Mouse (Mus musculus) forebrain, embryonic 13.5 days (tissue): ENCODE results near the gene Rfx3. TPM values are rescaled to one million over a fixed set of nuclear protein-coding genes. Genes with fewer than 3 reads are reported as not detected.

Experiments
- ATAC-seq: fragments of 200-750 bp; cut with Nextera tagmentation; 2 replicates; pipeline ENCODE4 v1.8.0; 2017
- H3K27ac ChIP-seq: fragments of 300-500 bp; sonication (generic); 2 replicates; pipeline ENCODE4 v1.5.1; 2015; ENCODE audit warnings: inconsistent platforms, mild to moderate bottlenecking, moderate library complexity
- H3K27me3 ChIP-seq: fragments of 300-500 bp; sonication (generic); 2 replicates; pipeline ENCODE4 v1.6.1; 2015; ENCODE audit warnings: mild to moderate bottlenecking, inconsistent platforms
- H3K36me3 ChIP-seq: fragments of 300-500 bp; sonication (generic); 2 replicates; pipeline ENCODE4 v1.6.1; 2015; ENCODE audit warnings: mild to moderate bottlenecking, inconsistent platforms; ENCODE audit not compliant: poor library complexity, severe bottlenecking
- H3K4me1 ChIP-seq: fragments of 300-500 bp; sonication (generic); 2 replicates; pipeline ENCODE4 v1.6.1; 2015; ENCODE audit warnings: inconsistent platforms
- H3K4me2 ChIP-seq: fragments of 300-500 bp; sonication (generic); 2 replicates; pipeline ENCODE4 v1.6.1; 2015; ENCODE audit warnings: inconsistent platforms, mild to moderate bottlenecking, moderate library complexity
- H3K4me3 ChIP-seq: fragments of 300-500 bp; sonication (generic); 2 replicates; pipeline ENCODE4 v1.5.1; 2015; ENCODE audit warnings: mild to moderate bottlenecking, inconsistent platforms
- H3K9ac ChIP-seq: fragments of 300-500 bp; sonication (generic); 2 replicates; pipeline ENCODE4 v1.6.1; 2015; ENCODE audit warnings: mild to moderate bottlenecking, inconsistent platforms
- H3K9me3 ChIP-seq: fragments of 300-500 bp; sonication (generic); replicated peaks from 2 replicates; pipeline ENCODE4 v1.6.1; 2016; ENCODE audit warnings: inconsistent platforms
- WGBS: fragments of 180-500 bp; shearing (Covaris S2); methylation state at CpG from one replicate; pipeline ENCODE4 v1.1.7; 2015; 5-methylcytosine and 5-hydroxymethylcytosine counted together
- polyA plus RNA-seq: library from polyadenylated mRNA; unstranded; fragments of >200 nt; fragmentation: Nextera tagmentation; extraction: Ambion mirVana; gene quantifications from 2 replicates; pipeline ENCODE4 v1.2.1, GENCODE M21; 2015

Gene Rfx3
- polyA plus RNA-seq, 1 experiment from 2014 or later = 33.1 TPM

DNA sequence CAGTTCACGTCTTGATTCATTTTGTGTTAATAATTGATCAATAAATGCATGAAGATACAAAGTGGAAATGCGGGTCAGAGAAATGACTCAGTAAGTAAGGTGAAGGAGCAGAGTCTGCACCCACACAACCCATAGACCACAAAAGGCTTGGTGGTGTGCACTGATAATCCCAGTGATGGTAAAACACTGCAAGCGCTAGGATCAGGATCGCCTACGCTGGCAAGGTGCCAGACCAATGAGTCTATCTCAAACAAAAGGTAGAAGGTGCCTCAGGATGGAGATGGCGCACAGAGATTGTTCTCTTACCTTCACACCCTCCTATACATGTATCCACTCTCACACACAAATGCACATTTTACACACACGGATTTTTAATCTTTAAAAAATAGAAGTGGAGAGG, 18.2 kb downstream of the Rfx3 start:
- 84% methylated on average over 7 of the region's 7 CpGs for WGBS

GRCm38 (mm10) chr19:27988746-27989145, 22.2 kb downstream of the Rfx3 start:
- H3K4me1 ChIP-seq = peaks cover 22% of the 10 kb centered on the region
- H3K27me3 ChIP-seq = no peaks in the 10 kb centered on the region
- no peak overlapping the region for H3K9ac ChIP-seq
- H3K9me3 ChIP-seq = no peaks in the 10 kb centered on the region
- no peak overlapping the region for H3K4me2 ChIP-seq
- no peak overlapping the region for H3K27ac ChIP-seq
- no peaks in the 10 kb centered on the region for H3K36me3 ChIP-seq
- 0 out of 2 replicates have a peak, but pooled peaks have one; percentile 58 for ATAC-seq
- 9% methylated on average over 3 of the region's 3 CpGs for WGBS
- H3K4me3 ChIP-seq = no peak overlapping the region

More for the DNA sequence above, 18.2 kb downstream of the Rfx3 start:
- Histone ChIP-seq H3K27ac (no peak overlapping the region), H3K27me3 (no peaks in the 10 kb centered on the region), H3K4me2 (no peak overlapping the region), H3K9me3 (no peaks in the 10 kb centered on the region), H3K36me3 (no peaks in the 10 kb centered on the region; the same call in 1 of the 2 replicates), H3K9ac (no peak overlapping the region), H3K4me3 (no peak overlapping the region), H3K4me1 (peaks cover 16% of the 10 kb centered on the region)
- ATAC-seq = no peak

DNA sequence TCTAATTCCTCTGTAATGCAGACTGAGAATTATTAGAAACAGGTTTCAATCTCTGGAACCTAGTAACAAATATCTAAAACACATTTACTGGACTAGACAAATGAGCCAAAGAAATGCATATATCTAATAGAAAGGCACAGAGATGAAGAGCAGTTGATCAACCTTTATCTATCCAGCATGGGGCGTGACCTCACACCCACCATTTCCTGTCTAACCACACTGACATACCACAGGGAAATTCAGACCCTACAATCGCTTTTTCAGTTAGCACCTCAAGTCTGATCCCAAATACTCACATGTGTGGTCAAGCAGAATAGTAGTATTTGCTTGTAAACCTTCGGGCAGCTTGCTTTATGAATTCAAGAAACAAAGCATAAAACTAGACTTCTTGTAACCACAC, 43.4 kb downstream of the Rfx3 start:
- 93% methylated on average over 3 of the region's 3 CpGs for whole genome bisulfite sequencing
- no peak overlapping the region for H3K4me2 ChIP-seq
- no peak overlapping the region for H3K9ac ChIP-seq
- H3K9me3 ChIP-seq = no peaks in the 10 kb centered on the region
- H3K4me1 ChIP-seq = no peaks in the 10 kb centered on the region
- no peak overlapping the region for H3K4me3 ChIP-seq
- H3K27ac ChIP-seq = no peak overlapping the region
- H3K27me3 ChIP-seq = no peaks in the 10 kb centered on the region
- H3K36me3 ChIP-seq = peaks cover 4% of the 10 kb centered on the region; the same call in 1 of the 2 replicates
- ATAC-seq = no peak

- no peaks in the 10 kb centered on the region for H3K27me3 ChIP-seq
- H3K4me3 ChIP-seq = no peak overlapping the region
- H3K9me3 ChIP-seq = no peaks in the 10 kb centered on the region
- no peak overlapping the region for H3K27ac ChIP-seq
- WGBS = 96% methylated on average over 3 of the region's 3 CpGs
- H3K9ac ChIP-seq = no peak overlapping the region
- no peak for ATAC-seq
- no peak overlapping the region for H3K4me2 ChIP-seq
- no peaks in the 10 kb centered on the region for H3K4me1 ChIP-seq
- no peaks in the 10 kb centered on the region for H3K36me3 ChIP-seq
Observed at GRCm38 (mm10) chr19:27961271-27961670, 49.7 kb downstream of the Rfx3 start.

DNA sequence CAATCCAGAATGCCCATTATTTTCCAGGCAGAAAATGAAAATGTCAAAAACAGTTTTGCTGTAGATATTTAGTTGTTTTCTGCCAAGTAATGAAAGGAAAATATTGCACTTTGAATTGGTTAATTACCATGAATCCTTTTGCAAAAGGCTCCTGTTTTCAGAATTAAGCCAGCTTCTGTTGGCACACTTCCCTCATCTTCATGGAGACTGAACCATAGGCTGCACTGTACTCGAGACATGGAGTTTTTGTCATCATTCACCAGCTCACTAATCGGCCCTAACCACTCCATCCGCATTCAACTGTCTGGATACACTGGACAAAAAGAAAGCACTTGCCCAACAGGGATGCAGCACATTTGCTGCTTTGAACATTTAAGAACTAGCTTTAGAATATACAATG, 75.5 kb downstream of the Rfx3 start:
- H3K27me3 ChIP-seq = no peaks in the 10 kb centered on the region
- H3K36me3 ChIP-seq = no peaks in the 10 kb centered on the region
- no peak overlapping the region for H3K9ac ChIP-seq
- no peak overlapping the region for H3K4me2 ChIP-seq
- no peak overlapping the region; the same call in 1 of the 2 replicates for H3K27ac ChIP-seq
- peaks cover 14% of the 10 kb centered on the region for H3K4me1 ChIP-seq
- WGBS = 14% methylated on average over 3 of the region's 3 CpGs
- no peak overlapping the region for H3K4me3 ChIP-seq
- ATAC-seq = peak; percentile 51; the same call in 1 of the 2 replicates
- H3K9me3 ChIP-seq = no peaks in the 10 kb centered on the region

GRCm38 (mm10) chr19:27931136-27931535, 79.8 kb downstream of the Rfx3 start:
- H3K9ac ChIP-seq = no peak overlapping the region
- H3K4me3 ChIP-seq = no peak overlapping the region
- H3K27ac ChIP-seq = no peak overlapping the region
- 96% methylated on average over 2 of the region's 2 CpGs for WGBS
- no peaks in the 10 kb centered on the region for H3K9me3 ChIP-seq
- ATAC-seq = no peak
- H3K4me2 ChIP-seq = no peak overlapping the region
- H3K36me3 ChIP-seq = no peaks in the 10 kb centered on the region
- no peaks in the 10 kb centered on the region for H3K27me3 ChIP-seq
- H3K4me1 ChIP-seq = peaks cover 14% of the 10 kb centered on the region

- ATAC-seq = no peak
- no peaks in the 10 kb centered on the region; the same call in 1 of the 2 replicates for H3K9me3 ChIP-seq
- H3K4me2 ChIP-seq = no peak overlapping the region
- no peaks in the 10 kb centered on the region for H3K27me3 ChIP-seq
- no peaks in the 10 kb centered on the region for H3K4me1 ChIP-seq
- H3K4me3 ChIP-seq = no peak overlapping the region
- no peak overlapping the region for H3K27ac ChIP-seq
- no peak overlapping the region for H3K9ac ChIP-seq
- H3K36me3 ChIP-seq = no peaks in the 10 kb centered on the region
- WGBS = 91% methylated on average over 3 of the region's 3 CpGs
Observed at GRCm38 (mm10) chr19:27926378-27926777, 84.6 kb downstream of the Rfx3 start.

- no peak overlapping the region for H3K4me3 ChIP-seq
- 64% methylated on average over 2 of the region's 2 CpGs for WGBS
- ATAC-seq = no peak
- no peak overlapping the region for H3K27ac ChIP-seq
- no peaks in the 10 kb centered on the region for H3K27me3 ChIP-seq
- H3K36me3 ChIP-seq = no peaks in the 10 kb centered on the region
- H3K4me2 ChIP-seq = no peak overlapping the region
- no peak overlapping the region for H3K9ac ChIP-seq
- peaks cover 8% of the 10 kb centered on the region; the same call in 1 of the 2 replicates for H3K4me1 ChIP-seq
- H3K9me3 ChIP-seq = no peaks in the 10 kb centered on the region; the same call in 1 of the 2 replicates
Observed at GRCm38 (mm10) chr19:27919040-27919439, 91.9 kb downstream of the Rfx3 start.

- H3K27ac ChIP-seq = no peak overlapping the region
- peaks cover 8% of the 10 kb centered on the region; the same call in 1 of the 2 replicates for H3K4me1 ChIP-seq
- no peaks in the 10 kb centered on the region for H3K27me3 ChIP-seq
- WGBS = 31% methylated on average over 2 of the region's 2 CpGs
- H3K4me3 ChIP-seq = no peak overlapping the region
- no peaks in the 10 kb centered on the region for H3K36me3 ChIP-seq
- H3K9me3 ChIP-seq = no peaks in the 10 kb centered on the region; the same call in 1 of the 2 replicates
- no peak overlapping the region for H3K4me2 ChIP-seq
- no peak overlapping the region for H3K9ac ChIP-seq
- ATAC-seq = no peak
Observed at GRCm38 (mm10) chr19:27916446-27916845, 94.5 kb downstream of the Rfx3 start.

DNA sequence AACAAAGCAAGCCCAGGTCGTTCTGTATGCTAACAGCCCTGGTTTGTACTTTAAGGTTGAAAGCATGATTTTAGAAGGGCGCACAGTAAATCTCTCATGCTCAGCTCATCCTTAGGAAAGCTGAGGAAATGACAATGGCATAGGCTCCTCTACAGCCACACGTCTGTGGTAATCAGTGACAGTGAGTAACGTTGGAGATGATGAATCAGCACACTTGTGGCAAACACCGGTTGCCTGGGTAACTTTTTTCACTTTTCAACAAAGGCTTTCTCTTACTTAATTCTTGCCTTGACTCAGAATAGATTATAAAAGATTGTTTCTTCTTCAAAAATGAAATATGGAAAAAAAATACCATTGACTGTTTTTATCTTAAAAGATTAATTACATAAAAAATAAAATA, 104.0 kb downstream of the Rfx3 start:
- no peak overlapping the region for H3K4me2 ChIP-seq
- no peak for ATAC-seq
- peaks cover under 1% of the 10 kb centered on the region; the same call in 1 of the 2 replicates for H3K27me3 ChIP-seq
- no peak overlapping the region for H3K9ac ChIP-seq
- H3K4me1 ChIP-seq = peaks cover 13% of the 10 kb centered on the region
- WGBS = 59% methylated on average over 5 of the region's 5 CpGs
- no peak overlapping the region for H3K4me3 ChIP-seq
- no peaks in the 10 kb centered on the region for H3K9me3 ChIP-seq
- H3K27ac ChIP-seq = no peak overlapping the region
- no peaks in the 10 kb centered on the region for H3K36me3 ChIP-seq

DNA sequence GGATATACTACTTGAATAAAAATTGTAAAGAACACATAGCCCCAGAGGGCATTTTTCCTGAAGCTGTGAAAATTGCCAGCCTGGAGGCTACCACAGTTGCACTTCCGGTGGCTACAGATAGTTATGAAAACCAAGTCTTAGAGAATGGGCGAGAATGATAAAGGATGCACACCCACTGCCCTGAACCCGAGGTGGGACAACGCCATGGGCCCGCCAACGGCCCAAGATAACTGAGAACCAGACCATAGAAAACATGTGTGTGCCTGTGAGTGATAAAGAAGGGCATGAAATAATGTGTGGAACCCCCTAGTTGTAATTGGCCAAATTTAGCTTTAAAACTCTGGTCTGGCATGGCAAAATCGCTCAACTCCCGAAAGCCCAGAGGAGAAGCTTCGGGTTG, 105.0 kb downstream of the Rfx3 start:
- H3K27ac ChIP-seq = no peak overlapping the region
- peaks cover 6% of the 10 kb centered on the region; the same call in 1 of the 2 replicates for H3K27me3 ChIP-seq
- H3K36me3 ChIP-seq = no peaks in the 10 kb centered on the region
- H3K9me3 ChIP-seq = no peaks in the 10 kb centered on the region
- 91% methylated on average over 9 of the region's 9 CpGs for WGBS
- ATAC-seq = no peak
- H3K4me2 ChIP-seq = no peak overlapping the region
- peaks cover 13% of the 10 kb centered on the region for H3K4me1 ChIP-seq
- no peak overlapping the region for H3K4me3 ChIP-seq
- no peak overlapping the region for H3K9ac ChIP-seq

DNA sequence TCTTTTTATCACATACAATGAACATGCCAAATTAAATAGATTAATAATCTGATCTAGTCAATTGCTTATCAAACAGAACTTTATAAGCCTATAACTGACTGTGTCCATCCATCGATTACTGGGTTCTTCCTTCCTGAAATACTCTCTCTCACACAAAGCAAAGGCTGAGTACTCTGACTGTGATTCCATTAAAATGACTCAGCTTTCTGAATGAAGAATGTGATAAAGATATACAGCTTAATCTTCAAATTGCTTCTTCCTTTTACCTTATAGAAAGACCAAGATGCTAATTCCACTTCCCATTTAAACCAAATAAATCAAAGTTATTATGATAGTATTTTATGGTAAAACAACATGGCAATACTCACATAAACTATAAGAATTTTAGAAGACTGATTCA, 105.8 kb downstream of the Rfx3 start:
- H3K4me2 ChIP-seq = no peak overlapping the region
- WGBS = 21% methylated on average over 1 of the region's 1 CpGs
- no peak overlapping the region for H3K9ac ChIP-seq
- H3K27me3 ChIP-seq = peaks cover 6% of the 10 kb centered on the region; the same call in 1 of the 2 replicates
- ATAC-seq = no peak
- no peak overlapping the region for H3K4me3 ChIP-seq
- peaks cover 4% of the 10 kb centered on the region; the same call in 1 of the 2 replicates for H3K36me3 ChIP-seq
- H3K4me1 ChIP-seq = peaks cover 13% of the 10 kb centered on the region
- no peaks in the 10 kb centered on the region for H3K9me3 ChIP-seq
- peak overlapping the region; percentile 71; the same call in 1 of the 2 replicates for H3K27ac ChIP-seq

GRCm38 (mm10) chr19:27904655-27905054, 106.3 kb downstream of the Rfx3 start:
- Histone ChIP-seq H3K27me3 (peaks cover 6% of the 10 kb centered on the region; the same call in 1 of the 2 replicates), H3K4me2 (peak overlapping the region; percentile 3), H3K36me3 (peaks cover 4% of the 10 kb centered on the region; the same call in 1 of the 2 replicates), H3K9me3 (no peaks in the 10 kb centered on the region), H3K4me1 (peaks cover 13% of the 10 kb centered on the region), H3K27ac (peak overlapping the region; percentile 71), H3K4me3 (no peak overlapping the region), H3K9ac (no peak overlapping the region)
- peak; percentile 97 for ATAC-seq
- WGBS = 3% methylated on average over 2 of the region's 2 CpGs
